Mouse (Mus musculus): ENCODE results near the gene Kcnip4. TPM values are rescaled to one million over a fixed set of nuclear protein-coding genes. Genes with fewer than 3 reads are reported as not detected.

Gene Kcnip4
- polyA plus RNA-seq, 1 experiment: 0.12 TPM

DNA sequence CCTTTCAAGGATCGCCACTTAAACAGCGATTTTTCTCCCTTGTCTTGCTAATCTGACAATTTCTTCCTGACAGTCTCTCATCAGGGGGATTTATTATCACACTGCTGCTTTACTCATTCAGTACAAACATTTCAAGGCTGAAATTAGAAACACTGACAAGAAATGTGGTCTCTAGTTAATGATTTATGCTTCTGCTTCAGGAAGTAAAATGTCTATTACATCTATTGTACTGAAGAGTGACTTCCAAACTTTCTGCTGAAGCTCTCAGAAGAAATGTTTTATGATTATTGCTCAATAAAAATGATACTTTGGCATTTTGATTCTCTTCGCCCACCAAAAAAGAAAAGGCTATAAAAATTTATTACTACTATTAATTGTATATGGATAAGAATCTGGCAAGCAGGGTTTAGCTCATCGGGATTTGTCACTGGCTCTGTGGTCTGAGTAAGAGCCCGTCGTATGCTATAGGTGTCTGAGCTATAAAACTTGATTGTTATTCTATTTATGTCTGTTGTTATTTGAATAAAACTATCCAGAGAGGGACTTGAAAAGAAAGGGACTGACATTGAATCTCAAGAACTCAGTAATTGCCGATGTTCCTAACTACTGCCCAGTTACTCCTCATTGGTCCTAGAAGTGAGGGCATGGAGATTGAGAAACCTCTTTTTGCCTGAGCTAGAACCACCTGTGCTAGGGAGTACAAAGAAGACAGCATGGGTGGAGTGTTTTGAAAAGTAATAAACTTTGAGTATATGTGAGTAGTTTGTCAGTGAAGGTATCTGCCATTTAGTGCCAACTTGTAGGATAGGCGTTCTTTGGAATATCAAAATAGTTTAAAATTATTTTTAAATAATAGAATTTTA, 844.7 kb downstream of the Kcnip4 start:
- TF ChIP-seq FOSL1 (IDR thresholded peaks at IDR 0.05; ENCODE audit: insufficient read depth, low read length, poor library complexity, severe bottlenecking): no peak
- no peak for TF ChIP-seq MAX (IDR thresholded peaks at IDR 0.05)
- TF ChIP-seq MYOD1 (IDR thresholded peaks at IDR 0.05; ENCODE audit: control insufficient read depth, insufficient read length, low read depth): no peak
- no peak for TF ChIP-seq CEBPB (IDR thresholded peaks at IDR 0.05; ENCODE audit: low read depth)
- TF ChIP-seq CTCF (IDR thresholded peaks at IDR 0.05; ENCODE audit: control insufficient read depth, insufficient read depth, insufficient read length): no peak
- no peak for TF ChIP-seq USF1 (IDR thresholded peaks at IDR 0.05; ENCODE audit: low read depth)
- TF ChIP-seq MYOG (IDR thresholded peaks at IDR 0.05; ENCODE audit: control insufficient read depth, extremely low read depth, insufficient read length): no peak
- H3ac ChIP-seq (ENCODE audit: control insufficient read depth, insufficient read length, low read depth): no peak overlapping the region
- H3K27me3 ChIP-seq (ENCODE audit: control insufficient read depth, insufficient read depth, insufficient read length): no peaks in the 10 kb centered on the region
- no peaks in the 10 kb centered on the region for H3K79me2 ChIP-seq (ENCODE audit: control insufficient read depth, insufficient read depth)
- no peak overlapping the region for H3K4me3 ChIP-seq (ENCODE audit: insufficient read depth, poor library complexity, severe bottlenecking)
- no peaks in the 10 kb centered on the region for H3K36me3 ChIP-seq (ENCODE audit: control insufficient read depth, insufficient read depth)
- no peaks in the 10 kb centered on the region for H3K79me3 ChIP-seq (ENCODE audit: low read depth)

DNA sequence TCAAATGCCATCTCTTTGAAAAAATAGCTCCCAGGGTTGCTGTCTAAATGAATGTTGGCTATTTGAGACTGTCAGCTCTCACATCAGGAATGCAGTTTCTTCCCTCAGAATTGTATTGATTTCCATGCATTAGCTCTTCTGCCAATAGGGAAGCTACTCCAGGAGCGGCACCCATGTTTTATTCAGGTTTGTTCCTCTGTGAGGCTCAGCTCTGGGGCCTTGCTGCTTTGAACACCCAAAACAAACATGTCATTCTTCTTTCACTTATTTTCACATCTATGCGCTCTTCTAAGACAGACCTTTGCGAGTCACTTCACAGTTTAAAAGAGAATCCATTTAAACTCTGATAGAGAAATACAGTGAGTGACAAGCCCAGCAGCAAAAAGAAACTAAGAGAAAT, 862.2 kb downstream of the Kcnip4 start:
- H3K36me3 ChIP-seq (ENCODE audit: control insufficient read depth, insufficient read depth): no peaks in the 10 kb centered on the region
- no peak for TF ChIP-seq USF1 (IDR thresholded peaks at IDR 0.05; ENCODE audit: low read depth)
- no peak for TF ChIP-seq FOSL1 (IDR thresholded peaks at IDR 0.05; ENCODE audit: insufficient read depth, low read length, poor library complexity, severe bottlenecking)
- no peaks in the 10 kb centered on the region for H3K79me2 ChIP-seq (ENCODE audit: control insufficient read depth, insufficient read depth)
- H3K4me3 ChIP-seq (ENCODE audit: insufficient read depth, poor library complexity, severe bottlenecking): no peak overlapping the region
- no peaks in the 10 kb centered on the region for H3K27me3 ChIP-seq (ENCODE audit: control insufficient read depth, insufficient read depth, insufficient read length)
- H3ac ChIP-seq (ENCODE audit: control insufficient read depth, insufficient read length, low read depth): no peak overlapping the region
- no peaks in the 10 kb centered on the region for H3K79me3 ChIP-seq (ENCODE audit: low read depth)

DNA sequence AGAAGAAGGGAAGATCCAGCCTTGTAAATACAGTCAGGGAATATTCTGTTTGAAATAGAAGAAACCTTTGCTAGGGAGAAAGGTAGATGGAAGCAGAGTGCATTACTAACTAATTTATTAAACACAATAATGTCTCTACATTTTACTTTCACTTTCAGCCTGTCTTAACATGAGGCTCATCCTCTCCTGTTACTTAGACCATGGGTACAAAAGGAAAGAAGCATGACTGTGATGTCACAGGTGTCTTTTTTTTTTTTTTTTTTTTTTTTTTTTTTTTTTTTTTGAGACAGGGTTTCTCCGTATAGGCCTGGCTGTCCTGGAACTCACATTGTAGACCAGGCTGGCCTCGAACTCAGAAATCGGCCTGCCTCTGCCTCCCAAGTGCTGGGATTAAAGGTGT, 864.7 kb downstream of the Kcnip4 start:
- H3K79me3 ChIP-seq (ENCODE audit: low read depth): no peaks in the 10 kb centered on the region
- no peaks in the 10 kb centered on the region for H3K36me3 ChIP-seq (ENCODE audit: control insufficient read depth, insufficient read depth)
- H3K4me3 ChIP-seq (ENCODE audit: insufficient read depth, poor library complexity, severe bottlenecking): no peak overlapping the region
- no peaks in the 10 kb centered on the region for H3K79me2 ChIP-seq (ENCODE audit: control insufficient read depth, insufficient read depth)
- TF ChIP-seq CTCF (IDR thresholded peaks at IDR 0.05; ENCODE audit: control insufficient read depth, insufficient read depth, insufficient read length) (no peak), MYOD1 (IDR thresholded peaks at IDR 0.05; ENCODE audit: control insufficient read depth, insufficient read length, low read depth) (no peak)
- H3K27me3 ChIP-seq (ENCODE audit: control insufficient read depth, insufficient read depth, insufficient read length): no peaks in the 10 kb centered on the region
- no peak overlapping the region for H3ac ChIP-seq (ENCODE audit: control insufficient read depth, insufficient read length, low read depth)

DNA sequence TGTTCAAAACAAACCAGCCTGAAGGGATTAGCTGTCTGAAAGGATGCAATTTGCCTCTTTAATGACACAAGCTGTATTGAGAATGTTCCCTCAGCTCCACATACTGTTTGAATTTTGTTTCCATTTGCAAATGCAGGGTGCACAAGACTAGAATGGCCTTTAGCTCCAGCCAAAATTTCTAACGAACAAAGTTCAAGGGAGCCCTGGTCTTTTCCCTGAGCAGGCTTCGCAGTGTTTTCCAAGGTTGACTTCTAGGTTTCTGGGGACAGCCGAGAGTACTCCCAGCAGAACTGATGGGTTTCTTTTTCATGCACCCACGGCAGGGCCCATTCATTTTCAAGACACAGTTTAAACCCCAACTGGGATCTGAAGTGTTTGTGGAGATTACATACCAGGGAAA, 874.2 kb downstream of the Kcnip4 start:
- Histone ChIP-seq H3K36me3 (ENCODE audit: control insufficient read depth, insufficient read depth) (no peaks in the 10 kb centered on the region), H3K79me3 (ENCODE audit: low read depth) (no peaks in the 10 kb centered on the region), H3K4me3 (ENCODE audit: insufficient read depth, poor library complexity, severe bottlenecking) (no peak overlapping the region), H3K27me3 (ENCODE audit: control insufficient read depth, insufficient read depth, insufficient read length) (no peaks in the 10 kb centered on the region), H3ac (ENCODE audit: control insufficient read depth, insufficient read length, low read depth) (no peak overlapping the region), H3K79me2 (ENCODE audit: control insufficient read depth, insufficient read depth) (no peaks in the 10 kb centered on the region)
- TF ChIP-seq CEBPB (IDR thresholded peaks at IDR 0.05; ENCODE audit: low read depth) (no peak), USF1 (IDR thresholded peaks at IDR 0.05; ENCODE audit: low read depth) (no peak), MYOD1 (IDR thresholded peaks at IDR 0.05; ENCODE audit: control insufficient read depth, insufficient read length, low read depth) (no peak), MYOG (IDR thresholded peaks at IDR 0.05; ENCODE audit: control insufficient read depth, extremely low read depth, insufficient read length) (no peak)

DNA sequence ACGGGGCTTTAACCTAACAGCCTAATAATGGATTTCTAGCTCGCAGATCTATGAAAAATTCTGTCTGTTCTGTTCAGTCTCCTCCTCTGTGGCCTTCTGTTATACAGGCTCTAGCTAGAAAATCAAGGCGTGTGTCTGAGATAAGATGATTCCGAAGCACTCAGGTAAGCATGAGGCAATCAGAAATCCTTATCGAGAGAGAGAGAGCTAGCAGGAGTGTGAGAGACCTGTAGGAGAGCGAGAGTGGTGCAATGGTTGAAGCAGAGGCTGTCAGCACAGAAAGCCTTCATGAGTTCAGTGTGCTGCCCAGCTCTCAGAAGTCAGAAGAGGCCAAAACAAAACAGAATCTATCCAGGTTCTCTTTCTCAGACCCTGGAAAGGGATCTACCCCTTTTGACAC, 888.0 kb downstream of the Kcnip4 start:
- TF ChIP-seq MYOD1 (IDR thresholded peaks at IDR 0.05; ENCODE audit: control insufficient read depth, insufficient read length, low read depth) (no peak), CEBPB (IDR thresholded peaks at IDR 0.05; ENCODE audit: low read depth) (no peak), USF1 (IDR thresholded peaks at IDR 0.05; ENCODE audit: low read depth) (no peak), MAX (IDR thresholded peaks at IDR 0.05) (no peak), MYOG (IDR thresholded peaks at IDR 0.05; ENCODE audit: control insufficient read depth, extremely low read depth, insufficient read length) (no peak), CTCF (IDR thresholded peaks at IDR 0.05; ENCODE audit: control insufficient read depth, insufficient read depth, insufficient read length) (no peak), FOSL1 (IDR thresholded peaks at IDR 0.05; ENCODE audit: insufficient read depth, low read length, poor library complexity, severe bottlenecking) (no peak)
- Histone ChIP-seq H3K27me3 (ENCODE audit: control insufficient read depth, insufficient read depth, insufficient read length) (no peaks in the 10 kb centered on the region), H3K36me3 (ENCODE audit: control insufficient read depth, insufficient read depth) (no peaks in the 10 kb centered on the region)

DNA sequence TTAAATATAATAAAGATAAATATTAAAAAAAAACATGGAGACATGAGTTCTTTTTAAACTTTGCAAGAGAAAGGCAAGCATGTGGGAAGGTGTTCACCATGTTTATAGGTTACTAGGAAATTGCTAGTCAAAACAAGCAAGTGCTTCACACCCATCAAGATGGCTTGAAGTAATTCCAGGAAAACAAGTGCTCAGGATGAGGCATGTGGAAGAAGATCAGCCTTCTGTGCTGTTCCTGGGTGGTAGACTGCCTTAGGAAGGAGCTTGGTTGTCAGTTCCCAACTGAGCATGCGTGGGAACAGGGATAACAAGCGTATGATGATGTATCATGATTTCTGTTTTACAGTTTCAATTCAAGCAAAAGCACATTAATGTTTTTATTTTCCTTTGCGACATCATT, 891.1 kb downstream of the Kcnip4 start:
- Histone ChIP-seq H3ac (ENCODE audit: control insufficient read depth, insufficient read length, low read depth) (no peak overlapping the region), H3K79me3 (ENCODE audit: low read depth) (no peaks in the 10 kb centered on the region), H3K27me3 (ENCODE audit: control insufficient read depth, insufficient read depth, insufficient read length) (no peaks in the 10 kb centered on the region), H3K79me2 (ENCODE audit: control insufficient read depth, insufficient read depth) (no peaks in the 10 kb centered on the region), H3K36me3 (ENCODE audit: control insufficient read depth, insufficient read depth) (no peaks in the 10 kb centered on the region), H3K4me3 (ENCODE audit: insufficient read depth, poor library complexity, severe bottlenecking) (no peak overlapping the region)
- TF ChIP-seq CTCF (IDR thresholded peaks at IDR 0.05; ENCODE audit: control insufficient read depth, insufficient read depth, insufficient read length): no peak
- no peak for TF ChIP-seq MAX (IDR thresholded peaks at IDR 0.05)
- TF ChIP-seq USF1 (IDR thresholded peaks at IDR 0.05; ENCODE audit: low read depth): no peak
- TF ChIP-seq MYOD1 (IDR thresholded peaks at IDR 0.05; ENCODE audit: control insufficient read depth, insufficient read length, low read depth): no peak
- no peak for TF ChIP-seq FOSL1 (IDR thresholded peaks at IDR 0.05; ENCODE audit: insufficient read depth, low read length, poor library complexity, severe bottlenecking)
- no peak for TF ChIP-seq MYOG (IDR thresholded peaks at IDR 0.05; ENCODE audit: control insufficient read depth, extremely low read depth, insufficient read length)

More for the DNA sequence above, 888.0 kb downstream of the Kcnip4 start:
- Histone ChIP-seq H3K79me2 (ENCODE audit: control insufficient read depth, insufficient read depth) (no peaks in the 10 kb centered on the region), H3ac (ENCODE audit: control insufficient read depth, insufficient read length, low read depth) (no peak overlapping the region), H3K4me3 (ENCODE audit: insufficient read depth, poor library complexity, severe bottlenecking) (no peak overlapping the region), H3K79me3 (ENCODE audit: low read depth) (no peaks in the 10 kb centered on the region)
